Mouse (Mus musculus): ENCODE data around the gene Tspan8. TPM values are rescaled to one million over a fixed set of nuclear protein-coding genes. Genes with fewer than 3 reads are reported as not detected.

The Tspan8 gene
- total RNA-seq, 4 experiments from 2014 or later, result 1.1 to 3.4 (median 1.4) TPM

DNA sequence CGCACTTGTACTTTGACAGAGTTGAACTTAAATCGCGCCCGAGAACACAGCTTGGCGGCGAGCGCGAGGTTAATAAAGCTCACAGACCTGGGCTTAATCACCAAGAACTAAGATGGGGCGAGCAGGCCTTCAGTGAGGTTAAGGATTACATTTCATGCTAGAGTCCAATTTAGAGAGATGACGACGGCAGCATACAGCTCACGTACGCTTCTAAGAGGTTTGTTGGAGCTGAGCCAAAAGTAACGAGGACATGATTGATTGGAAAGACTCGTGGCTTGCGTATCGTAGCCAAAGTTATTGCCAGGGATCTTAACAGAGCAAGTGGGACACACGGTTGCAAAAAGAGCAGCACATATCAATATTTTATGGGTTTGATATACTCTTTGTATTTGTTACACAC is 30.3 kb downstream of the Tspan8 start:
- no peak for DNase-seq

DNA sequence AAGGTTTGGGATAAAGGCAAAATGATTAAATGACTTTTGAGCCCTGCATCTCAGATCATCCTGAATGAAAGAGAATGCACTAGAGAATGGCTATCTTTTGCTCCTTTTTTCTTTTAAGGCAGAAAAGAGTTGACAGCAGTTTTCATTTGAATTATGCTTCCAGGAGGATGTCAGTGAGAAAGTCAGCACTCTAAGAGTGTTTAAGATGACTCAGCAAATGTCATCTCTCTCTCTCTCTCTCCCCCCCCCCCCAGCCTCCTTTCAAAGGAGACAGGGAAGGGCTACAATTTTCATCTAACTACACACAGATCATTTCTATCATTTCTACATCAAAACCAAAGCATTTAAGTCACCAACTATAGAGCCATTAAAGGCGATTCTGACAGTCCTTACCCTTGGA is 31.9 kb downstream of the Tspan8 start:
- DNase-seq, result no peak

DNA sequence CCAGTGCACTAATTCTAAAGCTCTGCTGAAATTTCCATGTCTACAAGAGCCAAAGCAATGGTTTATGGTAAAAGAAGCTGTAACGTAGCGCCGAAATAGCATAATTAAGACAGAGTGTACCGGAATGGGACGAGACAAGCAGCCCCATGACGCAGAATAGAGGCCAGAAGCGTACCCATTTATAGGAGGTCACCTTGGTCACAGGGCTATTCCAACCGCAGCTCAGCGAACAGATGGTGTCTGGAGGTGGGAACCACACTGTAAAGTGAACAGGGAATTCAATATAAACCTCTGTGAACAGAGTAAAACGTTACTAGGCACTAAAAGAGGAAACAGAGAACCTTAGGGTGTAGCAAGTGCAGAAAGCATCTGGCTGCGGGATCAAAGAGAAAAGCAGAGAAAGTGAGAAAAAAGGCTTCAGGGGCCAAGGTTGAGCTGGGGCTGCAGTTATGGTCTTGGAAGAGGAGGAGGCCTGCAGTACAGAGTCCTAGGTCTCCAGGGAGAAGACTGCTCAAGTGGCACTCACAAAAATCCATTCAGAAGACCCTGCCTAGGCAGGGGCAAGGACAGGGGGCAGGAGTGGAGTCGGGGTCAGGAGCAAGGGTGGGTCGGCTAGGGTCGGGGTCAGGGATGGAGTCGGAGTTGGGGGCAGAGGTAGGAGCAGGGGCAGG is 43.7 kb downstream of the Tspan8 start:
- no peak for DNase-seq

DNA sequence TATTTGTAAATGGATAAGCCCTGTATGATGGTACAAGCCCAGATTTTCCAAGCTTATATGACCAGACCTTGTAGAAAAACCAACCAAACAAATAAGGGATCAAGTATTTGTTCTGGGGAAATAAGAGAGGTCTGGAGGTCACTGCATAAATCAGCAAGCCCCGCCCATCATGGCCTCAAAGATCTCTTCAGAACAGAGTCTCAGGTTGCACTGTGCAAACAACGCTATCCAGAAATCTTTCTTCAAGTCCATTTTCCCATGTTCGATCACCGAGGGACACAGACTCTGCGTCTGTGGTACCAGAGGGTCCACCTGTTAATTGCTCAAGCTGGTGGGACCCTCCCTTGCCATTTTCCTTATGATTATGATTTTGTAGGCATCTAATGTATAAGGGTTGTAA is 45.3 kb downstream of the Tspan8 start:
- DNase-seq, result no peak

DNA sequence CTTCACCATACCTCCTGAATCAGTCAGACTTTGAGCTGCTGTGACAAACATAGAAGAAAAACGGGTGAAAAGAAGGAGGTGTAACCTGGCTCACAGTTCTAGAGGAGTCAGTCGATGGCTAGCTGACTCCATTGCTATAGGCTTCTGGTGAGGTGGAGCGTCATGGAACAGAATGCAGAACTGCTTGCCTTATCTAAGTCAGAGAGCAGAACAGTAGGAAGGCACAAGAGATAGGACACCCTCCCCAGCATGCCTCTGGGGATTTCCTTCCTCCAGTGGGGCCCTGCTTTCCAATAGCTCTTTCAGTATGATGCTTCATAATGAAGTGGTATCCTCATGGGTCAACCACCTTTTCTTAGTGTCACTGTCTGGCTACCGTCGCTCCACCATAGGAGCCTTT is 66.1 kb downstream of the Tspan8 start:
- DNase-seq, result no peak

DNA sequence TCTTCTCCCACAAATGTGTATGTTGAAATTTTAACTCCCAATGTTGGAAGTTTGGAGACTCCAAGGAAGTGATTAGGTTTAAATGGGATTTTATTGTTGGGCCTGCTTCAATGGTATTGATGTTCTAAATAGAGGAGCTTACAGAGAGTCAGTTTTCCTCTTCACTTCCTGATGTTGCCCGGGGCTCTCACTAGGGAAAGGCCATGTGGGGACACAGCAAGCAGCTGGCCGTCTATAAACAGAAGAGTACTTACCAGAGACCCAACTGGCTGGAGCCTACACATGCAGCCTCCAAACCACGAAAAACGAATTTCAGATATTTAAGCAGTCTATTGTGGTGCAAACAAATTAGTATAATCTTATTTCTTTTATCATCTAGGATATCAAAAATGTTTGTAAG is 75.3 kb downstream of the Tspan8 start:
- DNase-seq, result no peak

DNA sequence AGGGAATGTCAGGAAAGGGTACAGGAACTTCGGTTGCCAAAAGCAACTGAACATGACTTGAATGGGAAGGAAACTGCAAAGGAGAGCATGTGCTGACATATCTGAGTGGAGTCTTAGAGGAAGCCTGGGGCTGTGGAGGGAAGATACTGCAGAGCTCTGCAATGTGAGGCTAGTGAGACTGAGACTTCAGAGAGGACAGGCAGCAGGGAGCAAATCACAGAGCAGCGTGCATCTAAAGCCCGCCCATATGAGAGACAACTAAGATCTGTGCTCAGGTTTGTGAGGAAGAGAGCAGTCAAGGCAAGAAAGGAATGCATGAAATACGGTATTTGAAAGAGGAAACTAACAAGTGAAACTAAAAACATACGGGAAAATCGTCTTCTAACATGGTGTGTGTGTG is 76.3 kb downstream of the Tspan8 start:
- no peak for DNase-seq

DNA sequence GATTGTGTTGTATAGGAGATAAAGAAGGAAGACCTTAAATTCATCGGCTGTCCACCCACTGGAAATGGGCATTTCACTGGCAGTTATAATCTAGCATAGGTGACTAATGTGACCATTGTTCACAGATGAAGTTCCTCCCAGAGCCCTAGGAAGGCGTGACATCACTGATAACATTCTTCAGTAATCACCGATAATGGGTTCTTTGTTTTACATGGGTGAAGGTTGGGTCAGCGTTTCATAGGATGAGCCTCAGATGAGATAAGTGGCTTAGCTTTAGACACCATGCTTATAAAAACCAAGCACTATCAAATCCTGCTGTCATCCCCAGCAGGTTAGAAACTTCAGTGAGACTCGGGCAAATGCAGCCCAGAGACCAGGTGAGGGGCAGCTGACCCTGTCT is 77.4 kb downstream of the Tspan8 start:
- DNase-seq, result no peak

DNA sequence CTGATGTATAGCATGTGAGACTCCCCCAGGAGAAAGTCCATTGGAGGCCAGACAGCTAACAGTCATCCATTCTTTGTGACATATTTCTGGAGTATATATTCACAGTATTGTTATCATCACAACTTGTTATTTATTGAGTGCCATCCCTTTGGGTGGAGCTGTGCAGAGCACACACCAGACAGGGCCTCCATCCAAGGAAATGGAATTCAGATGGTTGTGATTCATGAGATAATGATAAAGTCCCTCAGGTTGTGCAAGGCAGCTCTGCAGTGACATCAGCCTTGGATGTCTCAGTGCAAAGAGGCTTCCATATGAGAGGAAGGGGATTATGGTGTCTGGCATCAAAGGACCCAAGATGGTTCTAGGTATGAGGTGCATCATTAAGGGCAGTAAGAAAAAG is 80.1 kb downstream of the Tspan8 start:
- DNase-seq, result no peak

DNA sequence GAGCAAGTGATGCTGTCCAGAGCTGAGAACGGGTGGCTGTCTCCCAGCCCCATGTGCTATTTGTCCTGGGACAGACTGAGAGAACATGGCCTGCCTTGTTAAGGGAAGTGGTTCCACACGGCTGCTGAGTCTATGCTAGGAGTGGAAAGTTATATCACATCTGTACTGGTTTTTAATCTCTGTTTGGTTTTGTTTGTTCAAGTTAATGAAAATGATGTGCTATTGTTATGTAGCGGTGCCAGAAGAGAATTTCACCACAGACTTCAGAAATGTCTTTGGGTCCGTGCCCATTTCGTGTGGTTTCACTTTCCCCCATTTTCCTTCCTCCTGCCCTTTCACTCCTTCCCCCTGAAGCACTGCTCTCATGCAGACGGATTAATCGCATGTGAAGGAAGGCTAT is 80.6 kb downstream of the Tspan8 start:
- no peak for DNase-seq

Other genes starting within 250 kb of the Tspan8 start
- not detected for gene A930009A15Rik, start 246.8 kb upstream of the Tspan8 start, total RNA-seq (2022)
- 10 to 100 TPM; 28.0 to 59.5 (median 39.6) TPM for gene Lgr5, start 229.1 kb upstream of the Tspan8 start, total RNA-seq (2022)
- 1 to 10 TPM; 3.7 to 7.5 (median 5.9) TPM for gene Ptprr, start 201.4 kb downstream of the Tspan8 start, total RNA-seq (2022)